Mouse (Mus musculus) adrenal gland (tissue): ENCODE results near the gene Btnl4.
"Not testable (repeated sequence)": the region's sequence is repeated elsewhere in the genome, so short reads cannot be mapped to it uniquely, and the experiment has no call there.

Experiments
- intact Hi-C: fragments of 180-260 bp; cut with DNase I; formaldehyde crosslinking; loops from one replicate; pipeline ENCODE4 v1.15.1; 2025
- long read RNA-seq, 2 experiments: library from polyadenylated mRNA; unstranded; transcript quantifications; one replicate each; pipeline ENCODE4 v2.0.0; 2020; ENCODE audit warnings: borderline replicate concordance in 1 of 2; ENCODE audit not compliant: insufficient replicate concordance in 1 of 2

Btnl4 gene
- long read RNA-seq, experiment 1: 0 reads
- long read RNA-seq, experiment 2: 0 reads

- intact Hi-C loops: not testable (repeated sequence)
Observed at GRCm38 (mm10) chr17:34477238-34478013, at the start of gene Btnl4. Btnl4 (minus strand) TSS chr17:34477318.

- intact Hi-C loops: no loop called here
Observed at GRCm38 (mm10) chr17:34519001-34519400, 41.9 kb upstream of the Btnl4 start.

DNA sequence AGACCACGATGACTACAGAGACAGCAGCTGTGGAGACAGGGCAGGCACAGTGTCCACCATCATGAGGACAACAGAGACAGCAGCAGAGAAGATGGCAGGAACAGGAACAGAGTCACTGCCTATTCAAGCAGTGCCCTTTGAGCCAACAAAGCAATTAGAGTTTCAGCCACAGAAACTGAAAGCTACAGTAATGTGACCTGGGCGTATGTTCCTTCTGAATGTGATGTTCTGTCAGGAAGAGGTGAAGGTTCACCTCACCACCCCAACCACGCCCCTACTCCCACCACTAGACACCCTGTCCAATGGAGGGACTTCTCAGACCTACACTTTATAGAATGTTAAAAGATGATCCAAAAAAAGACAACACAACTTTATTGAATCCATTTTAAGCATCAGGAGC lies 41.5 kb upstream of the Btnl4 start:
- intact Hi-C loops: not testable (repeated sequence)

GRCm38 (mm10) chr17:34517795-34518194 lies 40.7 kb upstream of the Btnl4 start:
- intact Hi-C loops: no loop called here

DNA sequence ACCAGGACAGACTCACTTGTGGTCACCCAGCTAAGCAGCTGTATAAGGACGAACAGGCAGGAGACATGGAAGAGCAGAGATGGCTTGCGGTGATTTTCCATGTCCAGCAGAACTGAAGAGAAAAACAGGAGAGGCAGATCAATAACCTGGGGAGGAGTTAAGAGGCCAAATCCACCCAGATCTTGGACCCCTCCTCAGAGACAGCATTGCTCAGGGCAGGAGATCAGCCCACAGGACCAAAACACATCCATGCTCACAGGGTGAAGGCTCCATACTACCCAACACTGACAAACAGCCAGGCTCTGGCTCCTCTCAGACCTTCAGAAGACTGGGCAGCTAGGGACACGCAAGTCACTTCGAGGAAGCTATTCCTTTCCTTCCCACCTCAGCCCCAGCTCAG lies 40.1 kb upstream of the Btnl4 start, which contains the start of gene Btnl6:
TSS of gene Btnl6 (minus strand) at position 101 of the 400 bp plus-strand sequence.
- intact Hi-C loops: no loop called here

- intact Hi-C loops: no loop called here
Observed at GRCm38 (mm10) chr17:34516514-34516913, 39.4 kb upstream of the Btnl4 start.

- intact Hi-C loops: not testable (repeated sequence)
Observed at GRCm38 (mm10) chr17:34511723-34512122, 34.6 kb upstream of the Btnl4 start.

DNA sequence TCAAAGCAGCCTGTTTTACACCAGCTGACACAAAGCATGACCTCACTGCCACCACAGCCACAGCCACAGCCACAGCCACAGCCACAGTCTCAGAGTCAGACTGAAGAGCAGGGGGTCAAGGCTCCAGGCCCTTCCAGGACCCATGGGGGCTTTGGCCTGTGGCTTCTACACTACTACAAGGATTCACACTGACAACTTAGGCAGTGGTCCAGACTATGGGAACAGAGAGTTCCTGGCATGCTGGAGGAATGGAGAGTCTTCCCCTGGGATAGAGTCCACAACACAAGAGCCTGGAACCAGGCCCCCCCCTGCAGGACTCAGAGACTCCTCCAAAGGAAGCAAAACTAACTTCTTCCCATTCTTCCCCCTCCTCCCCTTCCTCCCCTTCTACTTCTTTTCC lies 30.5 kb upstream of the Btnl4 start:
- intact Hi-C loops: no loop called here

GRCm38 (mm10) chr17:34497726-34498125 lies 20.6 kb upstream of the Btnl4 start:
- intact Hi-C loops: not testable (repeated sequence)

GRCm38 (mm10) chr17:34497319-34497718 lies 20.2 kb upstream of the Btnl4 start:
- intact Hi-C loops: not testable (repeated sequence)

- intact Hi-C loops: no loop called here
Observed at GRCm38 (mm10) chr17:34496539-34496938, 19.4 kb upstream of the Btnl4 start.

DNA sequence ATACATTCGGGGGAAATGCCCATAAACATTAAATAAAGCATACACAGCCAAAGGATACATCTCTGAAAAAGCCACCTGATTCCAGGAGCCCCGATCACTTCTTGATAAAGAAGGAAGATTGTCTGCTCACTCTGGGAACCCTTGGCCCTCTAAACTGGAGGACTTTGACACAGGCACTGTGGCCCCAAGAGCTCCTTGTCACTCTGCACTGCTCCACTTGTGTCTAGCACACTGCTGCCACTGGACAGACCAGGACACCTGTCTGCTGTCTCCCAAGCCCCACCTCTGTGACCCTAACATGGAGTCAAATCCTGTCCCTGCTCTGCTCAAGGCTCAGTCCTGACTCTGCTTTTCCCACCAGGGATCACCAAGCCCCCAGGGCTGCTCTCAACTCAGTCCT lies 18.0 kb upstream of the Btnl4 start:
- intact Hi-C loops: not testable (repeated sequence)

GRCm38 (mm10) chr17:34492796-34493195 lies 15.7 kb upstream of the Btnl4 start:
- intact Hi-C loops: no loop called here

GRCm38 (mm10) chr17:34476427-34476826 lies 691 bp downstream of the Btnl4 start:
- intact Hi-C loops: no loop called here

- intact Hi-C loops: no loop called here
Observed at GRCm38 (mm10) chr17:34475060-34475459, 2.1 kb downstream of the Btnl4 start.

DNA sequence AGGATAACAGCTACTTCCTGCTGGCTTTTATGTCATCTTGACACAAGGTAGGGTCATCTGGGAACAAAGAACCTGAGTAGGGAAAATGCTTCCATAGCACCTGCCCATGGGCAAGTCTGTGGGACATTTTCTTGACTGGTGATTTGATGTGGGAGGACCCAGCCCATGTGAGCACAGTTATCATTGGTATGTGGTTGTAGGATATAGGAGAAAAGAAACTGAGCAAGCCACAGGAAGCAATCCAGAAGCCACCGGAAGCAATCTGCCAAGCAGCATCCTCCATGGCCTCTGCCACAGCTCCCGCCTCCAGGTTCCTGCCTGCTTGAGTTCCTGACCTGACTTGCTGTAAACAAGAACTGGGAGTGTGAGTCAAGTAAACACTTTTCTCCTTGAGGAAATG lies 6.6 kb downstream of the Btnl4 start:
- intact Hi-C loops: no loop called here

GRCm38 (mm10) chr17:34465906-34466305 lies 11.2 kb downstream of the Btnl4 start:
- intact Hi-C loops: not testable (repeated sequence)

GRCm38 (mm10) chr17:34459255-34459654 lies 17.9 kb downstream of the Btnl4 start:
- intact Hi-C loops: no loop called here

DNA sequence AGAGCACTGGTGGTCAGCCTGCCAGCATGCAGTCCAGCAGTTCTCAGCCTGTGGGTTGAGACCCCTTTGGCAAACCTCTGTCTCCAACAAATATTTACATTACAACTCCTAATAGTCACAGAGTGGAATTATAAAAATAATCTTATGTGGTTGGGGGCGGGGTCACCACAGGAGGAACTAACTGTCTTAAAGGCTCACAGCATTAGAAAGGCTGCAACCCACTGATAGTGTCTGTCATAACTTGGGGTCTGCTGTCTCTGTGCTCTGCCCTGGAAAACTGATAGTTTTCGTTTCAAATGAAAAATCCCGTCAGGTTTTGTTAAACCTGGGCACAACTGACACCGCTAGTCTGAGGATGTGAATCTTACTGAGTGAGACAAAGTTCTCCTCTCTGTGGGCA lies 19.4 kb downstream of the Btnl4 start:
- intact Hi-C loops: no loop called here

- intact Hi-C loops: no loop called here
Observed at GRCm38 (mm10) chr17:34448473-34449041, 28.6 kb downstream of the Btnl4 start.

GRCm38 (mm10) chr17:34441990-34442389 lies 35.1 kb downstream of the Btnl4 start:
- intact Hi-C loops: loop anchor here (2.0 kb wide), 2 partner anchors 113 to 177 kb away; no protein-coding TSS in a partner anchor

DNA sequence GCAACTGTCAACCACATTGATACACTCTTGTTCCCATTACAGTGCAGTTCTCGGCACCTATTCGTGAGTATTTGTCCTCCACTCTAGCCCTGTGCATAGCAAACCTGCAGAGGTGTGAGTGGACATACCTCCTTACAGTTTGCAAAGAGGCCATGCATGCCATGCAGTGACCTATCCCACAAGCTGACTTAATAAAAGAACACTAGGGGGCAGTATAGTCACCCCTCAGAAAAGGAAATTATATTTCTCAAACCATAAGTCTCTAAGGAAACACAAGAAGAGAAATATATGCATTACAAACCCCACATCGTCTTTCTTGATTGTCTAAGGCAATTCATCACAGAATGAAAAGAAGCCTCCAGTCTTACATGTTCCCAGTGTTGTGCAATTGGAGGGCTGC lies 37.3 kb downstream of the Btnl4 start:
- intact Hi-C loops: loop anchor here (2.0 kb wide), 2 partner anchors 115 to 179 kb away; no protein-coding TSS in a partner anchor

GRCm38 (mm10) chr17:34438588-34438987 lies 38.5 kb downstream of the Btnl4 start:
- intact Hi-C loops: no loop called here
